Mouse (Mus musculus) olfactory bulb, adult 2 months (tissue): ENCODE results near the gene Cmc2.

Source experiments
- CTCF ChIP-seq: fragments of 200-500 bp; IDR thresholded peaks from 2 replicates; pipeline ENCODE4 v1.5.1; 2012; ENCODE audit warnings: low read depth, mild to moderate bottlenecking, low read length, moderate library complexity; ENCODE audit not compliant: insufficient read depth
- POLR2A ChIP-seq: fragments of 200-500 bp; IDR thresholded peaks from 2 replicates; pipeline ENCODE4 v1.6.1; 2012; ENCODE audit warnings: mild to moderate bottlenecking, low read depth, low read length, moderate library complexity; ENCODE audit not compliant: insufficient read depth

GRCm38 (mm10) chr8:116893938-116894337, 27.3 kb downstream of the Cmc2 start:
- TF ChIP-seq POLR2A (no peak), CTCF (no peak)
